Mouse (Mus musculus) c-Kit-positive CD71-negative TER-119-negative erythroid progenitor cells, embryonic 14.5 days (primary cell): ENCODE results near the gene Mycbp2.

ENCODE experiments used
- DNase-seq: peaks from one replicate; pipeline ENCODE4 v3.0.0-alpha.2; 2013; ENCODE audit warnings: low read depth

The Mycbp2 gene

DNA sequence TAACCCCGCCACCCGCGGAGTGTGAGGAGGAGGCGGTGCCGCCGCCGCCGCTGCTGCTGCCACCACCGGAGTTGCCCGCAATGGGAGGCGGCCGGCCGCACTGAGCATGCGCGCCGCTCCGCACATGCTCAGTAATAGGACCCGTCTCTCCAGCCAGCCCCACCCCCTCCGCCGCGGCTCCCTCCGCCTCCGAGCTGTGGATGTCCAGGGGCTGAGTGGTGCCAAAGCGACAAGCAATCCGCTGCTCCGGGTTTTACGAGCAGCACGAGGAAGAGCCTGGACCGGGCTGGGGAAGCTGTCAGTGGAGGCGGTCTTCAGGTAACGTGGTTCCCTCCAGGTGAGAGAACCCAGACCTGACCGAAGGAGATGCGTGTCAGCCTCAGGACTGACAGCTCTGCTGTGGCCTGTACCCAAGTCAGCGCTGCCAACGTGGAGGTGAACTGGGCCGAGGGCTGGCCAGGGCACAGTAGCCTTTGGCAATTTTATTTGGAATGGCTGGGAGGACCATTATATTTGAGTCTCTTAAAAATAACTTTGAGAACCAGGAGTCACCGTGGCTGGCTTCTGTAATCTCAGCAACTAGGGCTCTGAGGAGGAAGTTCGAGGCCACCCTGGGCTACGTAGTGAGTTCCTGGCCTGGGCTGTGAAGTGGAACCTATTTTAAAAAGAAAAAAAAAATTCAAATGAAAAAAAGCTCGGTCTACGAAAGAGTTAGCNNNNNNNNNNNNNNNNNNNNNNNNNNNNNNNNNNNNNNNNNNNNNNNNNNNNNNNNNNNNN lies at the start of gene Mycbp2:
TSS of gene Mycbp2 (minus strand) at position 86 of the 777 bp plus-strand sequence.
- peak; percentile 92 for DNase-seq

GRCm38 (mm10) chr14:103392391-103392790 lies 45.8 kb upstream of the Mycbp2 start:
- no peak for DNase-seq

DNA sequence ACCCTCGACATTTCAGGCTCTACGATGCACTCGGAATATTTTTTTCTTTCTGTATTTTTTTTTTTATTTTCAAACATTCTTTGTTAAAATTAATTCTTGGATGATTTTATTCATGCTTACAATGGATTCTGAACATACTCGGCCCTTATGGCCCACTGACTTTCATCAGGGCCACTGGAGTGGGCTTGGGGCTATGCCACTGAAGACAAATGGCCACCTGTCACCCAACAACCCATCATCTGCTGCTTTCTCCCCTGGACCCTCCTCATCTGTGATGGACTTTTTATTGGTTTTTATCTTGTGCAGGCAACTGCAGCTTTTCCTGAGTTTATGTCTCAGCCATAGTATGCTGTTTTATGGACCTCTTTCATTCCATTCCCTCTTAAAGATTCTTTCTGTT lies 40.8 kb upstream of the Mycbp2 start:
- DNase-seq: no peak

DNA sequence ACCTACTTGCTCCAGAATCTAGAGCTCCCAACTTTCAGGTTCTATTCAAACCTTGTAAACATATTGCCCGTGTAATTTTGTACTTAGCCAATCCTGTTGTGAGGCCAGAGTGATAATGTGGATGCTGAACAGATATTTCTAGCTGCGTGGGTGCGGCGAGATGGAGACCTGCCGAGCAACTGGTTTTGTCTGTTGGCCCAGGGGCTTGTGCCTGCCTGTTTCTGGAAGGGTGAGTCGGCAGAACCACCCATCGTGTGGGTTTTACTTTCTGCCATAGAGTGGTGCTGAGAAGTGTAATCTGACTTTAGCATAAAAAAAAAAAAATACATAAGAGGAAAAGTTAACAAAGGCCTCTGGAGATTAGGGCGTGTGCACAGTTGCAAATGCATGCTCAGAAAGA lies 40.3 kb upstream of the Mycbp2 start:
- no peak for DNase-seq

DNA sequence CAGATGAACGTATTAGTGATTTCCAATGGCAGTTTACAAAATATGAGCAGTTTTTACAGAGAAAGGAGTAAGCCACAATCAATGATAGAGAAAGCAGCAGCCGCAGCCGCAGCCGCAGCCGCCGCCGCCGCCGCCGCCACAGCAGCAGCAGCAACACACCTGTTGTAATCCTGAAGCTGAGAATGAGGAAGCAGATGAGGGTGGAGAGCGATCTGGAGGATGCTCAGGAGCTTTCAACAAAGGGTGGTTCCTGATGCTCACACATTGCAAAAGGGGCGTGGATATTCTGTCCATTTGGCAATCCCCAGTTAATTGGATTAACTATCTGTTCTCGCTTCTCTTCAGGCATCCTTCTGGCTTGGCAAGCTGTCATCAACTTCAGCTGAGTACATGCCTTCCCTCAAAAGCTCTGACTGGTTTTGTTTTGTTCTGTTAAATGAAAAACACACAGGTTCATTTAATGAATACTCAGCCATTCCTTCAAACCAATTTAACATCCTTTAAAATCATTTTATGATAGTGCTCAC lies 38.5 kb upstream of the Mycbp2 start:
- DNase-seq: no peak

DNA sequence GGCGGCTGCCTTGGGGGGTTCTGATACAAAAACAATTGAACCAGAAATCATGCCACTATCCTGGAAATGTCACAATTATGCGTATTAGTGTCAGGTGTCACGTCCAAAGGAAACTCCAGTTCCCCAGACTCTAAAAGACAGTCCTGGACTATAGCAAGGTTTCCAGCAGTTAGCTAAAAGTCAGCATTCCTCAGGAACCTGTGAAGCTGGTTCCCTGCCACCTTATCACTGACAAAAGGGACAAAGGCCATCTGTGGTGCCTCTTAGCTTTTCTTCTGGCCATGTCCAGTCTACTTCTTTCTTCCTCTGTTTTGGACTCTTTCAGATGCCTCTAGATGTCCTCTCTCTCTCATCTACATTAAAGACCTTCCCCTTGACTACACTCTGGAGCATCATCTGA lies 32.1 kb upstream of the Mycbp2 start:
- no peak for DNase-seq

DNA sequence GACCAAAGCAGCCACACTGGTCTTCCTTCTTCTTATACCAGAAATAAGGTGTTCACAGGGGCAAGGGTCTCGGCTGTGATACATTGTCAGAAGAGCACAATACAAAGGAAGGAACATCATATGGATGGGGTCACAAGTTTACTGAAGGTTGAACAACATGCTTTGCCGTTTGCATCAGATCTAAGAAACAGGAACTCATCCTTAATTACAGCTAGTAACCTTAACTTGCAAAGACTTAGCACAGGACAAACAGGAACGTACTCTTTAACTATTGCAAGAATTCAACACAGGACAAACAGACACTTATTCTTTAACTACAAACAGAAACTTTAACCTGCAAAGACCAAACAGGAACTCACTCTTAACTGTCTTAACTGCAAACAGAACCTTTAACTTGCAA lies 30.2 kb upstream of the Mycbp2 start:
- no peak for DNase-seq

DNA sequence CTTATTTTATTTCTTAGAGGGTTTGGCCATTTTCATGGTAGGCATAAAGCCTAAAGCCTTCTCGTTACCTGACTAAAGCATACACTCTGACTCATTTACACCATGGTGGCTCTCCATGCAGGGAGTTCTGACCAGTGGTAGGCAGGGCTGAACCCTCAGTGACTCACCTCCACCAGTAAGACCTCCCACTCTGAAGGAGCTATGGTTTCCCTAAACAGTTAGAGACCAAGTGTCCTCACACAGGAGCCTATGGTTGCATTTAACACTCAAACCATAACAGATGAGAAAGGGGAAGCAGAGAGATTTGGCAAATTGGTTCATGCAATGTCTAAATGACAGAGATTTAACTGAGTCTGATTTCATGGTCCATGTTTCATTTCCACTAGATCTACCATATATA lies 28.9 kb upstream of the Mycbp2 start:
- no peak for DNase-seq

- no peak for DNase-seq
These were observed 16.6 kb upstream of the Mycbp2 start for GRCm38 (mm10) chr14:103363199-103363598.

DNA sequence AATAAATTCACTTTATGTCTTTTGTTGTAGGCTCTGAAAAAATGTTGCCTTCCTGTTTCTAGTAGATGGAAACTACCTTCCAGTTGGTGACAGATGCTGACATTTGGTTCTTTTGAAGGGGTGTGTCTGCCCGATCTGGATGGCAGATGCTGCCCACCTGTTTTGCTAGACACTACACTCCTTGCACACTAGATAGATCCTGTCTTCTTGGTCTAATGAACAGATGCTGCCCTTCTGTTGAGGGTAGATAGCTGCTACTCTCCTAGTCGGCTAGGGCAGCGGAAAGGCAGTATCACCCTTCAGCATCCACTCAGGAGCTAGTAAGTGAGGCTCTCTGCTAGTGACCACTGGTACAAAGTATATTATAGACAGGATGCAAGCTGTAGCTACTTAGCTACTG lies 9.5 kb upstream of the Mycbp2 start:
- DNase-seq: no peak

GRCm38 (mm10) chr14:103354396-103355352 lies 8.1 kb upstream of the Mycbp2 start:
- DNase-seq: no peak

- no peak for DNase-seq
These were observed 521 bp downstream of the Mycbp2 start for GRCm38 (mm10) chr14:103345858-103346728.

DNA sequence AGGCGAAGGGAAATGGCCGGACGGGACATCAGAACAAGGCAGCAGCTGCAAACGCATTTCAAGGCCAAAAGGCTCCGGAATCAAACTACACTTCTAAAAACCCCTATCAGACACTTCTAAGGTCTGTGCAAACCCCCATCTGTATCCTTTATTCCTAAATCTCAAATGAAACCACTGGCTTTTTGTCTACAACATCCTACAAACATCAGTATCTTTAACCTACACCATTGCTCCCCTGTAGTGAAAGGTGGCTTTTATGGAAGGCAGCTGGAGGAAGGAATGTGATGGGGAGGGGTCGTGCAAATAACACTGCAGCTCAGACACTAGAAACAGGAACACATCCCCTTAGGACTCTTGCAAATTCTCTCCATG lies 1.1 kb downstream of the Mycbp2 start:
- no peak for DNase-seq

- no peak for DNase-seq
These were observed 1.6 kb downstream of the Mycbp2 start for GRCm38 (mm10) chr14:103345011-103345410.

DNA sequence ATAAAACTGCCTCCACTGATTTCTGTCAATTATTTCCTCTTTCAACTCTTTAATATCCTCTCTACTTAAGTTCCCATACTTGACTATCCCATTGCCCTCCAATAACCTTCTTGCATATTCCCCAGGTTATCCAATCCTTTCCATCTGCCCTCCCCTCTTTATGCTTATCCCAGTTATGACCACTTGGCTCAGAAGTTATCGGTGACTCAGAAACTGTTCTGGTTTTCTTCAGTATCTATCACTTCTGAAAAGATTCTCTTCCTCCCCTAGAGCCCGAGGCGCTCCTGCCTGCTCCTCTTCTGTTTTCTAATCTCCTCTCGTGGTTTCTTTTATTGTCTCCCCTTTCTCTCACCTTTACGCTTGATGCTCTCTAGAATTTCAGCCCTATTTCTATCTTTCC lies 2.8 kb downstream of the Mycbp2 start:
- DNase-seq: no peak

DNA sequence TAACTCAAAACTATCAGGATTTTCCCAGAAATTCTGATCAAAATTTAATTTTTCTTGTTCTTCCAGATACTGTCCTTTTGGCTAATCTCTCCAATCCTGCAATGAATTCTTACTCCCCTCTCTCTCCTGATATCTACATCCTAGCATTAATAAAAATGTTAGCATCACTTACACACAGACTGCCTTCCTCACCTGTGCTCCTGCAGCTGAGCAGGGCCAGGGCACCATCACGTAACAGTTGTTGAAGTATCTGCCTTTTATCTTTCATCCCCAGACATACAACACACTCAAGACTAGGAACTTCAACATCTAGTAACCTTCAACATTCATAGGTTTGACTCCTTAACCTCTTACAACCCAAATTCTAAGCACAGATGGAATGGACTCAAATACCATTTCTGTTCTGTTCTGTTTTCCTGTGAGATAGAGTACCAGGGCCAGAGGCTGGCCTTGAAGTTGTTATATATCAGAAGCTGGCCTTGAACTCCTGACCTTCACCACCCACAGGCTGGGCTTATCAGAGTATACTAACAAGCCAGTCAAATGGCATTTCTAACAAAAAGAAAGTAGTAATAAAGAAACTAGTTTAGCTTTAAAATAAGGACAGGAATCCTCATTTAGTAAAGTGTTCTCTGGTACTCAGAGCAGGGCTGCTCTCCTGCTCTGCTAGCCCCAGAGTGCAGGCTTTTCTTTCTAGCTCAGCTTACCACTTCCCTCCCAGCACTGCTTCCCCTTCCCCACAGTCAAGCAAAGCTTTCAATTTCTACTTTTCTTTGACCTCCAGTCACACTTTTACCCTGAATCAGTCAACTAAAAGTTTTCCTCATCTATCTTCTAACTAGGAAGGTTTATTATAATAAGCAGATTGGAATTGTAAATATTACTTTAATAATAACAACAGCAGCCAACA lies 5.0 kb downstream of the Mycbp2 start:
- DNase-seq: no peak

DNA sequence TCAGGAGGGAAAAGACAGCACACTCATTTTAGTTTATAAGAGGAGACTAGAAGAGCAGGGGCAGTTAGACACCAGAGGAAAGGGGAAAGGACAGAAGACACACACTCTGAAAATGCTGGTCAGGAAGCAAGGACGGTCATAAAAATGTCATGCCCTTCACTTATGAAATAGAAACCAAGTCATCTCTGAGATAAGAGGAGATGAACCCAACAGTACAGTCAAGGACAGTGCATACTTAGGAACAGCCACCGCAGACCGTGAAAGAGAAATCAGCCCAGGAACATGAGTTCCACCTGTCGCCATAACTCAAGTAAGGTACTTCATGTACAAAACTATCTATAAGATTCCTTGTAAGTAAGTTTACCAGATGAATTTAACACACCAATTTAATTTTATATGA lies 33.7 kb downstream of the Mycbp2 start:
- no peak for DNase-seq

DNA sequence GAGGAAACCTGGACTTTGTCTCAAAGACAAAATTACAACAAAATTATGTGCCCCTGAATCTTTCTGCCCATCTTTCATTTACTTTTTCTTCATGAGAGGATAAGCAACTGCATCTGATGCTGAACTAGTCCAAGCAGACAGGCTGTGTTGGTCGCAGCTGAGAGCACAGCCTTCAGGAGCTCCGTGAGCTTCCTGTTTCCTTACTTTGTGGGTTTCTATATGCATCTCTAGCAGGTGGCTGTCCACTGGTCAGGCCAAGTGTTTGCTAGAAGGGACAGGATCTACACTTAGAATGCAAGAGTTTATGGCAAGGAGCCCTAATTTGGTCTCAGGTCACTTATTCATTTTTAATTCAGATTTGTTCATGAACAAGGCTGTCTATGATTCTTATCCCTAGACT lies 50.4 kb downstream of the Mycbp2 start:
- no peak for DNase-seq

DNA sequence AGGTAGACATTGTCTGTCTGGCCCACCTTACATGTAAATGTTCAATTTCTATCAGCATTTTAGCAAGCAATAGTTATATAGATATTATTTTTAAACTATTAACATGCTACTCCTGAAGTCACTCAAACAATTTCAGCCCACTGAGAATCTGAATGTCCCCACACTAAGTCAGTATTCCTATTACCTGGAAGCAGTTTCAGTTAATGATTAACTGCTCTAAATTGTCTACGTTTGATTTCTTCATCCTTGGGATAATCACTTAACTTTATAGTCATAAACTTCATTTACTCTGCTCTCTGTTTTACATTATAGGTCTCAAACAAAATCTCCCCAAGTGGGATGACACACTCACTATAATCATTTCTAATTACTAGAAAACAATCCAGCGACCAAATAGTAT lies 60.0 kb downstream of the Mycbp2 start:
- no peak for DNase-seq

DNA sequence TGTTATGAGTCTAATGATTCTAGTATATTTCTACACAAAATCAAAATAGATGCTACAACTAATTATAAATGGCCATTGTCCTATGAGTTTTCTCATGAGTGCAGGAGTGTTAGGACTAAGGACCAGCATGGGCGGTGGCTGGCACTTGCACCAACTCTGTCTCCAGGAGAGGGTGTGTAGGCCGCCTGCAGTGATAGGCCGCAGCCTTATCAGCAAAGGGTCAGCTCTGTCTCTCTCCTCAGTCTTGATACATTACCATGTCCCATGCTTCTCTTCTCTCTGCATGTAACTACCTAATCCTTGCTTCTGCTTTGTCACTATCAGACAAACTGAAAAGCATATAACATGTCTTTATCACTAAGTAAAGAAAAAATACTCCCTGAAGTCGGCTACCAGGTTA lies 69.9 kb downstream of the Mycbp2 start:
- DNase-seq: no peak

DNA sequence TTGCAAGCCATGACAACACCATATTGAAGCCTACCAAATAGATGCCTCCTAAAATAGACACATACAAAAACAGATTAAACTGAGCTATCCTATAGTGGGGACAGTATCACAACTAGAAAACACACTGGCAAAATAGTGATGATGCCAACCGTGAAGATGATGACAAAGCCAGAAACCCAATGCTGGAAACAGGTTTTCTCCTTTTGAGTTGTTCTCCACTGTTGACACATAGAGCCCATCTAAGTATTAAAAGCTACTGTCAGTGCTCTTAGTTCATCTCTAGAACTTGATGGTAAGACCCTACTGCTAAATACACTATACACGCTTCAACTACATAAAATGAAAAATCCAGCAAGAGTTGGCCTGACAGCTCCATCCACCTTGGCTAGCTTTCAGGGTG lies 86.2 kb downstream of the Mycbp2 start:
- DNase-seq: no peak
